Mouse (Mus musculus): Measurements from ENCODE around the gene Lrrc61. TPM values are rescaled to one million over a fixed set of nuclear protein-coding genes. Genes with fewer than 3 reads are reported as not detected.

Lrrc61 gene
- 23.2 and 24.6 TPM in 2 replicates for polyA plus RNA-seq (2012; rRNA removed; ENCODE audit: low replicate concordance)

GRCm38 (mm10) chr6:48554280-48555103 is at the start of gene Lrrc61:
Lrrc61 (plus strand) TSS chr6:48554796.

GRCm38 (mm10) chr6:48537105-48537954 is 17.3 kb upstream of the Lrrc61 start, which contains the start of gene Atp6v0e2:
Atp6v0e2 (plus strand) TSS chr6:48537615.

DNA sequence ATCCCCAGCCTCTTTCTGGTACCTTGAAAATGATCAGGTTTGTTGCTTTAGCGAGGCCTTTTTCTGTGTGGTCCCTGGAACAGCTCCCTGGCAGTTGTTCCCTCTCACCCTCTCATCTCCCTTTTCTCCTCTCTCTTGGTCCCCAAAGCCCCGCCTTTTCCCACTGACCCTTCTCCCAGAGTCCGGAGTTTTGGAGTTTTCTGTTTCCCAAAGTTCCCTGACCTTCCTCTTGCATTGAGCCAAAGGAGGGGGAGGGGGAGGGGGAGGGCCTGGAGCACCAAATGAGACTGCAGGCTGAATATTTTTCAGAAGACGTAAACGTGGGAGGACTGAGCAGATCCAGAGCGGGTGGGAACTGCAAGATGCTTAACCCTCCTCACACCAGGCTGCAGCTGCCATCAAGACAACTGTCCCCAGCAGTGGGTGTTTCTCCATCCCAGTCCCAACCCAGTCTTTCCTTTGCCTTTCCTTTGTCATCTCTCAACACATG is 18.0 kb downstream of the Lrrc61 start, which contains the start of gene Rarres2:
Gene Rarres2, minus strand, starts transcription at position 218 of the 490 bp plus-strand sequence.

GRCm38 (mm10) chr6:48589194-48589750 is 34.7 kb downstream of the Lrrc61 start, which contains the start of gene Gm45021:
Gm45021 (plus strand) TSS chr6:48589610.

GRCm38 (mm10) chr6:48593158-48594042 is 38.8 kb downstream of the Lrrc61 start, which contains the start of the genes Repin1 and Gm44965:
Repin1 (plus strand) TSS chr6:48593883.
Gm44965 (plus strand) TSS chr6:48593941.

DNA sequence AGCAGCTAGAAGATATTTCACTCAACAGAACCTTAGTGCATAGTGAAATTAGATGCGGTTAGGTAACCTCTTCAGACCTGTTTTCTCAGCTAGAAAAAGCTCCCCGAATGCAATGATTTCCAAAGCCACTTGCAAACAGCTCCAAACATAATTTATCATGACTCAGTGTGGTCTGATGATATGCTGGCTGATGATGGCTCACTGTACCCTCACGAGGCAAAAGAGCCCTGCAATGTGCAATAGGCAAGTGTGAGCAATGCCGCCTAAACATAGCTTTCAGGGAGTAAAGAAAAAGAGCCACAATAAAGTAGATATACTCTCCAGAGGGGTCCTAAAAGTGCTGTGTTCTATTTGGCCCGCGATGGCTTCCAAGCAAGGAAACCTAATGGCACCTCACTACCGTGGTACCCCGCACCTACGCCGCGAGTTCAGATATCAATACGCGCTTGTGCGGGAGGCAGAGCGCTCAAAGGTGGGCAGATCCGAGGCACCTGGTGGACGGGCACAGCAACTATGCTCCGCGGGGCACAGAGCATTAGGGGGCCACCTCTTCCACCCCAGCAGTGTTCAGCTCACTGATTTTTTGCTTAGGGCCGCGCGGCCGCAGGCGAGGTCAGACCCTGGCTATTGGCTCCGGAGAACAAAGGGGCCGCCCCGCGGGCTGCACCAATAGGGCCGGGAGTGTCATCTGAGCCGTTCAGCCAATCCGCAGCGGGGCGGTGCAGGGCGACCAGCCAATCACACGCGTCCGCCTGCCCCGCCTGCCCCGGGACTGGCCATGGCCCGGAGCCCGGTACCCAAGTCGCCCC is 46.9 kb downstream of the Lrrc61 start, which contains the start of gene Zfp775:
Gene Zfp775, plus strand, starts transcription at position 793 of the 809 bp plus-strand sequence.

Other genes starting within 250 kb of the Lrrc61 start
- gene Krba1, start 159.2 kb upstream of the Lrrc61 start, polyA plus RNA-seq (2012; rRNA removed; ENCODE audit: low replicate concordance): 12.1 and 29.5 TPM in 2 replicates
- gene Zfp467, start 109.0 kb upstream of the Lrrc61 start, polyA plus RNA-seq (2012; rRNA removed; ENCODE audit: low replicate concordance): 43.6 and 50.0 TPM in 2 replicates
- gene Sspo, start 106.6 kb upstream of the Lrrc61 start, polyA plus RNA-seq (2012; rRNA removed; ENCODE audit: low replicate concordance): 2.0 and 4.5 TPM in 2 replicates
- gene Atp6v0e2, start 17.2 kb upstream of the Lrrc61 start, polyA plus RNA-seq (2012; rRNA removed; ENCODE audit: low replicate concordance): 42.6 and 79.5 TPM in 2 replicates
- gene Rarres2, start 18.0 kb downstream of the Lrrc61 start, polyA plus RNA-seq (2012; rRNA removed; ENCODE audit: low replicate concordance): 338 and 562 TPM in 2 replicates
- not detected in 2 replicates for gene Gm45021, start 34.8 kb downstream of the Lrrc61 start, polyA plus RNA-seq (2012; rRNA removed; ENCODE audit: low replicate concordance)
- gene Repin1, start 39.1 kb downstream of the Lrrc61 start, polyA plus RNA-seq (2012; rRNA removed; ENCODE audit: low replicate concordance): 36.2 and 55.2 TPM in 2 replicates
- gene Gm44965, start 39.1 kb downstream of the Lrrc61 start, polyA plus RNA-seq (2012; rRNA removed; ENCODE audit: low replicate concordance): 0.68 TPM in 1 of 2 replicates, not detected in the other
- 5.0 and 6.3 TPM in 2 replicates for gene Zfp775, start 47.3 kb downstream of the Lrrc61 start, polyA plus RNA-seq (2012; rRNA removed; ENCODE audit: low replicate concordance)
- 1.4 and 2.3 TPM in 2 replicates for gene AI854703, start 72.0 kb downstream of the Lrrc61 start, polyA plus RNA-seq (2012; rRNA removed; ENCODE audit: low replicate concordance)
- 4.7 and 9.7 TPM in 2 replicates for gene Gimap8, start 92.4 kb downstream of the Lrrc61 start, polyA plus RNA-seq (2012; rRNA removed; ENCODE audit: low replicate concordance)
- 2.4 and 3.2 TPM in 2 replicates for gene Gimap9, start 121.3 kb downstream of the Lrrc61 start, polyA plus RNA-seq (2012; rRNA removed; ENCODE audit: low replicate concordance)
- 22.2 and 30.2 TPM in 2 replicates for gene Gimap4, start 129.8 kb downstream of the Lrrc61 start, polyA plus RNA-seq (2012; rRNA removed; ENCODE audit: low replicate concordance)
- 15.2 and 24.9 TPM in 2 replicates for gene Gimap6, start 153.4 kb downstream of the Lrrc61 start, polyA plus RNA-seq (2012; rRNA removed; ENCODE audit: low replicate concordance)
- 0.73 TPM in 1 of 2 replicates, not detected in the other for gene Gm28053, start 163.8 kb downstream of the Lrrc61 start, polyA plus RNA-seq (2012; rRNA removed; ENCODE audit: low replicate concordance)
- 0.70 and 0.90 TPM in 2 replicates for gene Gimap7, start 163.8 kb downstream of the Lrrc61 start, polyA plus RNA-seq (2012; rRNA removed; ENCODE audit: low replicate concordance)
- 7.0 and 7.7 TPM in 2 replicates for gene Gimap1, start 184.3 kb downstream of the Lrrc61 start, polyA plus RNA-seq (2012; rRNA removed; ENCODE audit: low replicate concordance)
- 14.1 and 14.8 TPM in 2 replicates for gene Gimap5, start 191.4 kb downstream of the Lrrc61 start, polyA plus RNA-seq (2012; rRNA removed; ENCODE audit: low replicate concordance)
- 5.5 and 5.7 TPM in 2 replicates for gene Gimap3, start 216.1 kb downstream of the Lrrc61 start, polyA plus RNA-seq (2012; rRNA removed; ENCODE audit: low replicate concordance)

Data from subcutaneous adipose tissue, adult 2 months (tissue).